Mouse (Mus musculus) hindbrain, embryonic 13.5 days (tissue): ENCODE data around the gene Cobll1. TPM values are rescaled to one million over a fixed set of nuclear protein-coding genes. Genes with fewer than 3 reads are reported as not detected.
A peak's percentile ranks its signal among the peaks of the same experiment; 100 is the strongest.

Experiments used
- ATAC-seq: fragments of 200-750 bp; cut with Nextera tagmentation; 2 replicates; pipeline ENCODE4 v1.8.0; 2017; ENCODE audit warnings: moderate TSS enrichment; ENCODE audit not compliant: low FRiP score
- H3K27ac ChIP-seq: fragments of 300-500 bp; sonication (generic); 2 replicates; pipeline ENCODE4 v1.5.1; 2015; ENCODE audit warnings: inconsistent platforms, mild to moderate bottlenecking, moderate library complexity
- H3K27me3 ChIP-seq: fragments of 300-500 bp; sonication (generic); 2 replicates; pipeline ENCODE4 v1.6.1; 2015; ENCODE audit warnings: mild to moderate bottlenecking, inconsistent platforms
- H3K36me3 ChIP-seq: fragments of 300-500 bp; sonication (generic); 2 replicates; pipeline ENCODE4 v1.6.1; 2015; ENCODE audit warnings: mild to moderate bottlenecking, inconsistent platforms
- H3K4me1 ChIP-seq: fragments of 300-500 bp; sonication (generic); replicated peaks from 2 replicates; pipeline ENCODE4 v1.6.1; 2015; ENCODE audit warnings: inconsistent platforms
- H3K4me2 ChIP-seq: fragments of 300-500 bp; sonication (generic); 2 replicates; pipeline ENCODE4 v1.6.1; 2015; ENCODE audit warnings: inconsistent platforms, mild to moderate bottlenecking, moderate library complexity
- H3K4me3 ChIP-seq: fragments of 300-500 bp; sonication (generic); 2 replicates; pipeline ENCODE4 v1.5.1; 2015; ENCODE audit warnings: mild to moderate bottlenecking, inconsistent platforms
- H3K9ac ChIP-seq: fragments of 300-500 bp; sonication (generic); 2 replicates; pipeline ENCODE4 v1.6.1; 2015; ENCODE audit warnings: mild to moderate bottlenecking, inconsistent platforms
- H3K9me3 ChIP-seq: fragments of 300-500 bp; sonication (generic); 2 replicates; pipeline ENCODE4 v1.6.1; 2016; ENCODE audit warnings: inconsistent platforms
- WGBS: fragments of 180-500 bp; shearing (Covaris S2); methylation state at CpG from one replicate; pipeline ENCODE4 v1.1.7; 2015; 5-methylcytosine and 5-hydroxymethylcytosine counted together
- polyA plus RNA-seq: library from polyadenylated mRNA; unstranded; fragments of >200 nt; fragmentation: Nextera tagmentation; extraction: Ambion mirVana; gene quantifications from 2 replicates; pipeline ENCODE4 v1.2.1, GENCODE M21; 2015

The Cobll1 gene
- polyA plus RNA-seq, 1 experiment from 2014 or later, result 3.0 TPM

- Histone ChIP-seq H3K9me3 (no peaks in the 10 kb centered on the region), H3K4me2 (no peak overlapping the region), H3K27ac (no peak overlapping the region), H3K4me1 (no peaks in the 10 kb centered on the region), H3K4me3 (no peak overlapping the region), H3K36me3 (no peaks in the 10 kb centered on the region), H3K27me3 (no peaks in the 10 kb centered on the region), H3K9ac (no peak overlapping the region)
- 80% methylated on average over 2 of the region's 2 CpGs for WGBS
- ATAC-seq, result no peak
Observed at GRCm38 (mm10) chr2:65093990-65094389, 145.2 kb downstream of the Cobll1 start.

- Histone ChIP-seq H3K9me3 (no peaks in the 10 kb centered on the region), H3K36me3 (no peaks in the 10 kb centered on the region), H3K9ac (no peak overlapping the region), H3K27me3 (no peaks in the 10 kb centered on the region), H3K4me1 (no peaks in the 10 kb centered on the region), H3K4me3 (no peak overlapping the region), H3K4me2 (no peak overlapping the region), H3K27ac (no peak overlapping the region)
- ATAC-seq, result no peak
- WGBS, result 85% methylated on average over 2 of the region's 2 CpGs
Observed at GRCm38 (mm10) chr2:65090986-65091385, 148.2 kb downstream of the Cobll1 start.

GRCm38 (mm10) chr2:65087197-65087596 lies 152.0 kb downstream of the Cobll1 start:
- 75% methylated on average over 3 of the region's 3 CpGs for WGBS
- H3K9me3 ChIP-seq, result no peaks in the 10 kb centered on the region
- no peak overlapping the region for H3K27ac ChIP-seq
- H3K27me3 ChIP-seq, result no peaks in the 10 kb centered on the region
- no peaks in the 10 kb centered on the region for H3K36me3 ChIP-seq
- H3K9ac ChIP-seq, result no peak overlapping the region
- no peak overlapping the region for H3K4me2 ChIP-seq
- ATAC-seq, result no peak
- H3K4me1 ChIP-seq, result no peaks in the 10 kb centered on the region
- no peak overlapping the region for H3K4me3 ChIP-seq

- Histone ChIP-seq H3K4me1 (no peaks in the 10 kb centered on the region), H3K36me3 (no peaks in the 10 kb centered on the region), H3K9me3 (no peaks in the 10 kb centered on the region), H3K27me3 (no peaks in the 10 kb centered on the region), H3K9ac (no peak overlapping the region), H3K4me3 (no peak overlapping the region), H3K4me2 (no peak overlapping the region), H3K27ac (no peak overlapping the region)
- ATAC-seq, result no peak
Observed at GRCm38 (mm10) chr2:65083411-65083810, 155.8 kb downstream of the Cobll1 start.

GRCm38 (mm10) chr2:65077544-65077943 lies 161.7 kb downstream of the Cobll1 start:
- H3K9me3 ChIP-seq, result no peaks in the 10 kb centered on the region
- no peak overlapping the region for H3K27ac ChIP-seq
- no peak for ATAC-seq
- WGBS, result 59% methylated on average over 3 of the region's 3 CpGs
- H3K4me1 ChIP-seq, result peaks cover 6% of the 10 kb centered on the region
- H3K4me3 ChIP-seq, result no peak overlapping the region
- H3K36me3 ChIP-seq, result no peaks in the 10 kb centered on the region
- H3K9ac ChIP-seq, result no peak overlapping the region
- H3K4me2 ChIP-seq, result no peak overlapping the region
- H3K27me3 ChIP-seq, result no peaks in the 10 kb centered on the region

GRCm38 (mm10) chr2:65075840-65076239 lies 163.4 kb downstream of the Cobll1 start:
- Histone ChIP-seq H3K9ac (no peak overlapping the region), H3K36me3 (no peaks in the 10 kb centered on the region), H3K9me3 (no peaks in the 10 kb centered on the region), H3K4me1 (peaks cover 6% of the 10 kb centered on the region), H3K4me2 (no peak overlapping the region), H3K4me3 (no peak overlapping the region), H3K27me3 (no peaks in the 10 kb centered on the region), H3K27ac (no peak overlapping the region)
- ATAC-seq, result no peak
- WGBS, result 82% methylated on average over 5 of the region's 5 CpGs

- Histone ChIP-seq H3K9ac (no peak overlapping the region), H3K4me1 (peaks cover 6% of the 10 kb centered on the region), H3K9me3 (no peaks in the 10 kb centered on the region), H3K27me3 (no peaks in the 10 kb centered on the region), H3K4me2 (no peak overlapping the region), H3K4me3 (no peak overlapping the region), H3K36me3 (no peaks in the 10 kb centered on the region), H3K27ac (no peak overlapping the region)
- WGBS, result 50% methylated on average over 4 of the region's 4 CpGs
- ATAC-seq, result 0 out of 2 replicates have a peak, but pooled peaks have one; percentile 21
Observed at GRCm38 (mm10) chr2:65075431-65075830, 163.8 kb downstream of the Cobll1 start.

- peaks cover 6% of the 10 kb centered on the region for H3K4me1 ChIP-seq
- H3K4me3 ChIP-seq, result no peak overlapping the region
- ATAC-seq, result no peak
- no peak overlapping the region for H3K4me2 ChIP-seq
- no peak overlapping the region for H3K27ac ChIP-seq
- H3K36me3 ChIP-seq, result no peaks in the 10 kb centered on the region
- WGBS, result 83% methylated on average over 3 of the region's 3 CpGs
- no peaks in the 10 kb centered on the region for H3K27me3 ChIP-seq
- H3K9ac ChIP-seq, result no peak overlapping the region
- H3K9me3 ChIP-seq, result no peaks in the 10 kb centered on the region
Observed at GRCm38 (mm10) chr2:65072205-65072604, 167.0 kb downstream of the Cobll1 start.

- H3K9ac ChIP-seq, result no peak overlapping the region
- no peaks in the 10 kb centered on the region for H3K4me1 ChIP-seq
- 96% methylated on average over 2 of the region's 2 CpGs for WGBS
- H3K27ac ChIP-seq, result no peak overlapping the region
- H3K4me3 ChIP-seq, result no peak overlapping the region
- no peaks in the 10 kb centered on the region for H3K9me3 ChIP-seq
- no peak for ATAC-seq
- no peaks in the 10 kb centered on the region for H3K36me3 ChIP-seq
- no peak overlapping the region for H3K4me2 ChIP-seq
- no peaks in the 10 kb centered on the region for H3K27me3 ChIP-seq
Observed at GRCm38 (mm10) chr2:65053764-65054163, 185.4 kb downstream of the Cobll1 start.

GRCm38 (mm10) chr2:65052191-65053012 lies 186.8 kb downstream of the Cobll1 start:
- Histone ChIP-seq H3K4me1 (no peaks in the 10 kb centered on the region), H3K27me3 (no peaks in the 10 kb centered on the region), H3K9ac (no peak overlapping the region), H3K9me3 (no peaks in the 10 kb centered on the region), H3K27ac (no peak overlapping the region), H3K4me3 (no peak overlapping the region), H3K4me2 (no peak overlapping the region), H3K36me3 (no peaks in the 10 kb centered on the region)
- 94% methylated on average over 6 of the region's 6 CpGs for WGBS
- ATAC-seq, result no peak

- H3K9me3 ChIP-seq, result no peaks in the 10 kb centered on the region
- no peak overlapping the region for H3K4me2 ChIP-seq
- 93% methylated on average over 3 of the region's 3 CpGs for WGBS
- H3K9ac ChIP-seq, result no peak overlapping the region
- no peak overlapping the region for H3K4me3 ChIP-seq
- H3K27me3 ChIP-seq, result no peaks in the 10 kb centered on the region
- H3K4me1 ChIP-seq, result no peaks in the 10 kb centered on the region
- H3K27ac ChIP-seq, result no peak overlapping the region
- no peak for ATAC-seq
- H3K36me3 ChIP-seq, result no peaks in the 10 kb centered on the region
Observed at GRCm38 (mm10) chr2:65050776-65051175, 188.4 kb downstream of the Cobll1 start.

GRCm38 (mm10) chr2:65048234-65049017 lies 190.8 kb downstream of the Cobll1 start:
- Histone ChIP-seq H3K4me1 (no peaks in the 10 kb centered on the region), H3K4me2 (no peak overlapping the region), H3K9ac (no peak overlapping the region), H3K27me3 (no peaks in the 10 kb centered on the region), H3K4me3 (no peak overlapping the region), H3K27ac (no peak overlapping the region), H3K9me3 (no peaks in the 10 kb centered on the region), H3K36me3 (no peaks in the 10 kb centered on the region)
- 69% methylated on average over 6 of the region's 6 CpGs for WGBS
- no peak for ATAC-seq
